Mouse (Mus musculus): ENCODE measurements around the gene Atg10. TPM values are rescaled to one million over a fixed set of nuclear protein-coding genes. Genes with fewer than 3 reads are reported as not detected.
"Not testable (repeated sequence)": the region's sequence is repeated elsewhere in the genome, so short reads cannot be mapped to it uniquely, and the experiment has no call there.

The Atg10 gene
- total RNA-seq (2021), result 10 to 100 TPM; 30.1 to 33.4 TPM
- long read RNA-seq, experiment 1, transcript Atg10-201 (8 exons, 1,583 nt), result major isoform, 40 of 56 reads
- long read RNA-seq, experiment 1, partial matches to known transcripts, result 5 of 56 reads
- long read RNA-seq, experiment 1, other reads (novel, unspliced or antisense), result 11 of 56 reads
- long read RNA-seq, experiment 2, transcript Atg10-201 (8 exons, 1,583 nt), result major isoform, 16 of 27 reads
- long read RNA-seq, experiment 2, partial matches to known transcripts, result 3 of 27 reads
- long read RNA-seq, experiment 2, other reads (novel, unspliced or antisense), result 8 of 27 reads

DNA sequence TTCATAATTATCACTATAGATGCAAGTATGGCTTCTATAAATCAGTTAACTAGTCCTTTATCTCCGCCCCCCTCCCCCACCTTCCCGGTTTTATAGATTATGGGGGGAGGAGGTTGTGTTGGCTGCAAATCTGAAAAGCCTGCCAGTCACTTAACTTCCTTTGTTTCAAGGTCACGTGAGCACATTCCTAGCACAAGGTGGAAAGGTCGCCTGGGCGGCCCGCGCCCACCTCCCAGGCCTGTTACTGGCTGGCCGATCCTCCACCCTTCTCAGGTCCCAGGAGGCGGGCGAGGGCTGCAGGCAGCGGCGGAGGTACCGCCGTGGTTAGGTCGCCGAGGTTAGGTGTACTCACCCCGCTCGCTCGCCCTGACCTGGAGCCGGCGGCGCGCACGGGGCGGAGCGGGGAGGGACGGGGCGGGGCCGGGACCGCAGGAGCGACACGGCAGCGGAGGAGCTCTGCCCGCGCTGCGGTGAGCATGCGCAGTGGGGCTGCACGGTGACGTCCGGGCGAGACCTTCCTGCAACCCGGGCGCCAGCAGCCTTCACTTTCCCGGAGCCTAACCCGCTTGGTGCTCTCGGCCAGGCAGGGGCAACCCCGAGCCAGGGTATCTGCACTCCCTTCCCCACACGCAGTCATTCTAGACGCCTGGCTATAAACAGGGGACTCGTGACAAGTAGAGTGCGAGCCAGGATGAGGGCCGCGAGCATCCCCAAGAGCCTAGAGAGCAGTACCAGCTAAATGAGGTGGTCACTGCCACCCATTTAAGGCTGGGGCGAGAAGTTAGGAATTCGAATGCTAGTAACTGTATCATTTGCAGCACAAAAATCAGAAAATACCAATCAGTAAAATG is at the start of gene Atg10:
Gene Atg10 (minus strand): TSS at position 382 of the 851 bp plus-strand sequence.
- peak; percentile 92 to 96 for DNase-seq

DNA sequence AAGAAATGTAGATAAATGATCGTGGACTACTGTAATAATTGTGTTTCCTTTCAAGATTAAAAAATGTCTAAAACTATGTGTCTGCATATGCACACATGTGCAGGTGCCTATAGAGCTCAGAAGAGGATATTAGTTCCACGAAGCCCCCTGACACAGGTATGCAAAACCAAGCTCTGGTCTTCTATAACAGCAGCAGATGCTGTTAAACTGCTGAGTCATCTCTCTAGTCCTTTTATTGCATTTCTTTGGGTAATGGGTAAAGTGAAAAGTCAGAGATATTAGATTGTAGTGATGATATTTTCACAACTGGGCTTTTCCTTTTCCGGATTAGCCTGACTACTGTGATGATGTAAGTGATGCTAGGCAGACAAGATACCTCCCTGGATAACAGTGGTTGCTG is 28.6 kb upstream of the Atg10 start:
- DNase-seq, result no peak

DNA sequence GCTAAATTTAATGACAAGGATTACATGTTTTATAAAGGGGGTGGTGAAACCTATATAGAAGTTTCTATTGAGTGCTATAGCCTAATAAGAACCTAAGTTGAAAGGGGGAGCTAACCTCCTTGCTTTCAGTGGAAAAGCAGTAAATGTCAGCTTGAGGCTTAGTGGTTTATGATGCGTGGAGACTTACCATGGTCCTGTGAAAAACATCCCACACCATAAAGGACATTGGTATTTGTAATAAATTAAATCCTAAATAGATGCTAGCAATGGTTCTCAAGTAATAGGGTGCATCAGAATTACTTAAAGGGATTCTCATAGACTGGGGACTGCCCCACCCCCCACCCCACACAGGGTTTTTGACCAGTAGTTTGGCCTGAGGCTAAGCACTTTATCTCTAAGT is 27.9 kb upstream of the Atg10 start:
- DNase-seq, result no peak

DNA sequence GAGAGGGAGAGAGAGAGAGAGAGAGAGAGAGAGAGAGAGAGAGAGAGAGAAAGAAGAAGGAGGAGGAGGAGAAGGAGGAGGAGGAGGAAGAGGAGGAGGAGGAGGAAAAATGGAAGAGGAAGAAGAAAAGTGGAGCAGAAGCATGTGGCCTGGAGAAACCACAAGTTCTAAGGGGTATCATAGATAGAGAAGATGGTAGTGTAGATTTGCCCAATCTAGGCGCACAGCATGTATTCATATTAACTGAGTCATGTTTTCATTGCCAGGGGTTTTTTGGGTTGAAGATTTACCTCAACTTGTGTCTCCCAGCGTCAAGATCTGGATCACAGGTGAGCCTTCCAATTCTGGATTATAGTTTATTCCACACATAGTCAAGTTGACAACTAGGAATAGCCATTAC is 26.3 kb upstream of the Atg10 start:
- not testable (repeated sequence) for DNase-seq

DNA sequence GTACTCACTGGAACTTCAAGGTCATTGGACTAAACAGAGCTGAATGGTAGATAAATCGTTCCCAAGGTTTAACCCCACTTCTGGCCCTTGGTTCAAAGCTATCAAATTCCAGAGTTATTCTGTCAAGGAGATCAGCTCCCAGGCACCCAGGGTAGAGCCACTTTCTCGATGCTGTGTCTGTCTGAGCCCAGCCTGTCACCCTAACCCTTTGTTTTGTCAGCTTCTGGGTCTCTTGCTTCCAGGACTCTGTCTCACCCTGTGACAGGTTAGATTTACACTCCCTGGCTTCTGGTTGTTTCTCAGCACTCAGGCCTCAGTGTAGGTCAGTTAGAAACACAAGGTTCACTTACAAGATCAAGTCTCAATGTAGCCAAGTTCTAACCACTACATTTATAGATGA is 22.7 kb upstream of the Atg10 start:
- no peak for DNase-seq

DNA sequence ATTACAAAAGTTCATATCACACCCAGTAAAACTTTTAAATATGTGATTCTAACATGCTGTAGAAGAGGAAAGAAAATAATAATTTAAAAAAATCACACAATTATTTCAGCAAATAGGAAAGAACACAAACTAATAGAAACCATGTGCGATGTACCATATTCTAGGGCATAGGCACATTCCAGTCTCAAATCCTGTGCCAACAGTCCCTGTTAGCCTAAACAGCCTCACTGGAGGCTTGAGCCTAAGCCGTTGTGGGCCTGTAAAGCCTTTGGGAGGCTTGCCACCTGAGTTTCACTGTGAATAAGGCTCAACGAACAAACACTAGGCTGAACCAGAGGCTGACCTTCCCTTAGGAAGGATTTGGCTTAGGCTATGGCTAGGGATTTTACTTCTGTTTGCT is 14.2 kb upstream of the Atg10 start:
- DNase-seq, result no peak

DNA sequence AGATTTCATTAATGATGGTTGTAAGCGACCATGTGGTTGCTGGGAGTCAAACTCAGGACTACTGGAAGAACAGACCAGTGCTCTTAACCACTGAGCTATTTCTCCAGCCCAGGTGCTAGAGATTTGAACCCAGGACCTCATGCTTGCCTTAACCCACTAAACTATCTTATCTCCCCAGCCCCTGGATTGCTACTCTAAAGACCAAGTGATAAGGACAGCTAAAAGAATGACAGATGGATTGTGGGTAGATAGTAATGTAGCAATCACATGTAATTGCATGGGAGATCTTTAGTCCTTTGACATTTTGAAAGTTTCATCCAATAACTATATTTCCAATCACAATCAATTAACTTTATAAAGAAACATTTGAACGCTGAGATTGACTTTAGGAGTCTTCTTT is 13.1 kb upstream of the Atg10 start:
- no peak for DNase-seq

DNA sequence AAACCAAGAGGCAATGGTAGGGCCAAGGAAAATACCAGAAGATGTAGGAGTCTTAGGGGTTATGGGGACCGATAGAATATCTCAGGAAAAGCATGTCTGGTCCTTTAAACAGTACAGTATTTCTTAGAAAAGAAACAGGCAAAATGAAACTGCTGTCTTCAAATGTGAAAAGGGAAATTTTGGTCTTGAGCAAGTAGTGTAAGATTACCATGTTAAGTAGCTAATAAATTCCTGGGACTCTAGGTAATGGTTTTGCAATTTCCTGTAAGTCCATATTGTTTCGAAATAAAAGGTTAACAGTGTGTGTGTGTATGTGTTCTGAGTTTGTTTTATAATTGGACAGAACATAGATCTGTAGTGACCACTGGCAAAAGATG is 658 bp upstream of the Atg10 start:
- DNase-seq, result peak in 1 of 2 experiments; percentile 25

DNA sequence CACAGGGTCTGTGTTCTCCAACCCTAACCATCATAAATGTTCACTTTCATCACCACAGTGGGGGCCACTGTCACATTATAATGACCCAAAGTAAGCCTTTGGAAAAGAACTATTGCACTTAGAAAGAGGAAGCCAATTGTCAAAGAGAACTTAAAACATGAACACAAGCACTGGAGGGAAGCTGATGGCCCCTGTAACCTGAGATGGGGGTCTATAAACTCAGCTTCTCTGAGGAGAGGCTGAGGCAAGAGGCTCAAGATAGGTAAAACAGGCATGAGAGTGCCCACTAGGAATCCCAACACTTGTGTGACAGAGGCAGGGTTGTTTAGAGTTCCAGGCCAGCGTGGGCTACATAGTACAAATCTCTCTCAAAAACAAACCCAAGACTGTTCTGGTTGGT is 705 bp downstream of the Atg10 start:
- DNase-seq, result peak in 1 of 2 experiments; percentile 26

DNA sequence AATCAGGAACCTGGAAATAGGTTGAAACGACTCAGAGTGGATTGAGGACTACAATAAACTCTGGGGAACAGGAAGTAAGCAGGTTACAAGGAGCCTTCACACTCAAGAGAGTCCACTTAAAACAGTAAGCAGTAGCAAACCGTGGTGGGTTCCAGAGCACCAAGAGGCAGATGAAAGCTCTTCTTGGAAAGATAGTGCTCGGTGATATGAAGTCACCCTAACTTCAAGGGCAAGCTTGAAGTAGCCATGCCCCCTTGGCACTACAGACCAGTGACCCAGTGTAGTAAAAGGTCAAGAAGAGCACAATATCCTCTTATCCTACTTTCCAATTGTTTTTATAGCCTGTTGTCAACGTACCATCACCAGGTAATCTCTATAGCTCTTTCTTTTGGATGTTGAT is 2.1 kb downstream of the Atg10 start:
- no peak for DNase-seq

DNA sequence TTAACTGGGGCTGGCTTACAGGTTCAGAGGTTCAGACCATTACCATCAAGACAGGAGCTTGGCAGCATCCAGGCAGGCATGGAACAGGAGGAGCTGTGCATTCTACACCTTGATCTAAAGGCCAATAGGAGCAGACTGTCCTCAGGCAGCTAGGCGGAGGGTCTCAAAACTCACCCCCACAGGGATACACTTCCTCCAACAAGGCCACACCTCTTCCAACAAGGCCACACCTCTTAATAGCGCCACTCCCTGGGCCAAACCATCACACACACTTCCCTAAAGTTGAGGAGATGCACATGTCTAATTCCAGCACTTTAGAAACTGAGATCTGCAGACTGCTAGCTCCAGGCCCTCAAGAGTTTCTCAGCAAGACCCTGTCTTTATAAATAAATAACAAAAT is 6.1 kb downstream of the Atg10 start:
- no peak for DNase-seq

DNA sequence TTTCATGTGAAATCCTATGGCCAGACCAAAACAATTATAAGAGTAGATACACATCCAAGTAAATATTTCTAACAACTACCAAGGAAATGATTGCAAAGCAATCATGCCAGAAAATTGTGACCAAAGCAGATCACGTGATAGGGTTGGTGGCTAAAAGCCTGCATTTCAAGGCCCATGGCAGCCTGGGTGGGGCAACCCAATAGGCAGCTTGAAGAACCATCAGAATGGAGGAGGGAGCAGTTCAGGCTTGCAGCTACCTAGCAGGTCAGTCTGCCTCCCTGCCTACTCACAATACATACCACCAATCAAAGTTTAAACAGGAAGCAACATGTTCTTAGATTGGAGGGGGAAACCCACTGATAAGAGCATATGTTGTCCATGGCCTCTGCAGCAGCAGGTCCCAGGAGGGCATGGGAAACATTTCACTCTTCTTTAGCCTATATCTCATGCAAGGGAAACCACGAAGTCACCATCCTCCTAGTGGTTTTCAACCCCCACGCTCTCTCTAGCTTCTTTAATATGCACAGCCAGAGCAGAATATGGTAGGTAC is 7.0 kb downstream of the Atg10 start:
- no peak for DNase-seq

DNA sequence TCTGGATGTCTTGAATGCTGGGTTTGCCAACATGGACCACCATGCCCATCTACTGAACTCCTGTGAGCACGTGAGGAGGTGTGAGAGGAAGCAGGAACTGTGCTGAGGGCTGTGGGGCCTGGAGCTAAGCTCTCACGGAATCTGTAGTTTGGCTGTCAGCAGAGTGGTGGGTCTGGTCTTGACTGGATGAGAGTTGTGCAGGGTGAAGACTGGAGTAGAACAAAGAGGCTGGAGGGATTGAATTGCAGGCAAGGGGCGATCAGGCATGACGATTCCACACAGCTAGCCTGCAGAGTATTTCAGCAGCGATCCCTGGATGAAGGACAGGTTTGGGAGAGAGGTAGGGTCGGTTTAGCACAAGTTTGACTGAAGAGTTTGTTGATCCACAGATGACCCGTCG is 10.8 kb downstream of the Atg10 start:
- no peak for DNase-seq

DNA sequence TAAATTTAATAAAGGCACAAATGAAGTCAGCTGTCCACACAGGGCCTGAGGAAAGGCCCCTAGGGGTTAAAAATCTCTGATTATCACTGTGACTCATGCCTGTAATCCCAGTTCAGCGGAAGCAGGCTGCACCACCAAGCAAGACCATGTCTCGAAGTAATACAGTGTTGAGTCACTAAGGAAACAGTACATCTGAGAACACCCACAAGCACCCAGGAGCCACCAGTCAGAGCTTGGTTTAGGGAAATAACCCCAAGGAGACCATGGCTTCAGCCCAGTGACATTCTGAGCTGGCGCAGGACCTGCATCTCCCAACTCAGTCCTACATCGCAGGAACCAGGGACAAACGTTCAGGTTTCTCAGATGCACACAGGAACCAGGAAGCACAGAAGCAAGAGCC is 17.5 kb downstream of the Atg10 start:
- peak; percentile 23 to 46 for DNase-seq

DNA sequence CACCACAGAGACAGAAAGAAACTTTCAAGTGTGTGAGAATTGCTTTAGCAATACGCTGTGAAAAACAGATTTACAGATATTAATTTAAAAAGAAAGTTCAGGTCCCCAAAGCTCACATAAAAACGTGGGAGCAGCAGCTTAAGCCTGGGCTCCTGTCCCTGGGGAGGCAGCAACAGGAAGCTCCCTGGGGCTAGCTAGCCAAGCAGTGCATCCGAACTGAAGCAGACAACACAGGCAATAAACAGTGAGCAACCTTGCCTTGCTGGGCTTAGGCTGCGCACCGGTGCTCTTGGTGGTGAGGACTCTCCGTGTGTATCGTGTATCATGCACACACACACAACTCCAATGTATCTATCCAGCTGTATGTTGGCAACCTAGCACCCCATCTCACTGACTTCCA is 21.2 kb downstream of the Atg10 start:
- no peak for DNase-seq

DNA sequence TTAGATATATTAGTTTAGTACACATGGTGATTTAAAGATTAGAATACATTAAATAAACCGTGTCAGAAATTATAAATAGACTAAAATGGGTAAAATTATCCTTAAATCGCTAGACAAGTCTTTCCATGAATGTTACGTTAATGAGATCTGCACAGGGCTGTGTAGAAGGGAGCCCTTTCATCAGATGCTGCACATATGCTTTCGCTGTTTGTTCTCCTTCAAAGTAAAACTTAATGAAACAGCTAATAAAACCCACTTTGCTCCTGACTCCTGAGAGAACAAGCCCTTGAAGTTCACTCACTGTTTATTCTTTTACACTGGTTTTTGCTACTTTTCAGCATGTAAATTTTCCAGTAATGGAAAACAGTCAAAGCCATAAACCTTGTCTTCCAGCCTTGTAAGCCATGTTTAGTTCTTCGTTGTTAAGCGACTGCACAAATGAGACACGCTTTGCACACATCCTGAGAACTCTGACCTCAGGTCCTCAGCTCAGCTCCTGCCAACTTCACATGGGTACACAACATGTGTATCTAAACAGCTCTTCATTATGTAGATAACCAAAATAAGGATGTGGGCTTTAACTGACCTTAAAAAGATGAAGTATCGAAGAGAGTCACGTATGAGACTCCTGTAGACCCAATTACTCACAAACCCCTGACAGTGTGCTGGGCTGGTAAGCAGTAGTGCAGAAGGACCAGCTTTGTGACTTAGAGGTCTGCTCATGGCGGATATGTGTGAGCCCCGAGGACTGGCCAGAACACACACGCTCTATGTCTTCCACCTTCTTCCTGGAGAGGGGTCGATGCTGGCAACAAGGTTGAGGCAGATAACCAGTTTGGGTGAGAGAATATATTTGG is 36.2 kb downstream of the Atg10 start:
- DNase-seq, result no peak

DNA sequence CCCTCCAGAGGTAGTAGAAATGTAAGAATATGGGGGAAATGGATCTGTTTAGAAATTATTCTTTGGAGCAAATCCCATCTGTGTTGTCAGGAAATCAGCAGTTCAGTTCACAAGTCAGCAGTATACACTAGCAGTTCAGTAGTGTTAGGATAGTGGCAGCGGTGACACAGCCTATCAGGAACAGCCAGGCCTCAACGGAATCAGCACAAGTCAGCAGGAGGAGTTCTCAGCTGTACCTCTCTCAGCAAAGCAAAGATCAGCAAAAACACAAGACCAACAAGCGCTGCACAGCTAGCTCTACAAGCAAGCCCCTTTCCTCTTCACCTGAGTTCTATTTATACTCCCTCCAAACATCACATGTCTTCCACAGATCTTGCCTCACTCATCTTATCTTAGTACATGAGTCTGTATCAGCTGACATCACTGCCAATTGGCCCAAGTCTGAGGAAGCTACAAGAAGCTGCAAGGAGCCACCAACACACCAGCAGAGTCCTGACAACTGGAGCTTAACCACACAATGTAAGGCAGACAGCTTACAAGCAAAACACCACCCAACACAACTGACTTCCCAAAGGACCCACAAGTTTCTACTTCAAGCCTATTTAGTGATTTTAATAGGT is 38.4 kb downstream of the Atg10 start:
- no peak for DNase-seq

DNA sequence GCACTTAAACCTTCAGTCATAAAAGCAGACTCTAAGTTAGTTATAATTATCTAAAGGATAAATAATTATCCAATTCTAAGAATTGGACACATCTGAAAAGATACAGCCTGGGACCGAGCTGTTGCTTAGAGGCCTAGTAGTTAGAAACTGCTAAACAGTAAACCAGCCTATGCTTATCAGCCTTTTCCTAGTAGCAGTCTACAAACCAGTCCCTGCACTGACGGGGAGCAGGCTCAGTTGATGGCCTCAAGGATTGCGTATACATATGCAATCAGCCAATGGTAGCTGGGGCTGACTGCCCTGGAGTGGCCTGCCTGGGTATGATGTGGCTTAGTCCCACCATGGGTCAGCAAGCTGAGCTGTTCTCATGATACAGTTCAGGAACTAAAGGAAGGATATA is 39.5 kb downstream of the Atg10 start:
- no peak for DNase-seq

DNA sequence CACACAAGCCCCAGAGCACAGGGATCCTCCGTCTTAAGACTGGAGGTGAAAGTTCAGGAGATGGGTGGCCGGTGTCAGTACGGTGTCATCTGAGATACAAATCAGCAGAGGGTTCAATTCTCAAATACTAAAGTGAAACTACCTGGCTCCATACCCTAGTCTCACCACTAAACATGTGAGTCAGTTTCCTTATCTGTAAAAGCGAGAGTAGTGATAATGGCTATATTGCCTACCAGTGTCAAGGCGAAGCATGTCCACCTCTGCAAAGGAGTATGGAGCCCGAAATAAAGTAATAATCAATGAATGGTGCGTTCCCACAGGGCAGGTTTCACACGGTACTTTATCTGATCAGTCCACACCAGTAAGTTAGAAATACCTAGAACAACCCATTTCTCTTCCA is 43.4 kb downstream of the Atg10 start:
- no peak for DNase-seq

DNA sequence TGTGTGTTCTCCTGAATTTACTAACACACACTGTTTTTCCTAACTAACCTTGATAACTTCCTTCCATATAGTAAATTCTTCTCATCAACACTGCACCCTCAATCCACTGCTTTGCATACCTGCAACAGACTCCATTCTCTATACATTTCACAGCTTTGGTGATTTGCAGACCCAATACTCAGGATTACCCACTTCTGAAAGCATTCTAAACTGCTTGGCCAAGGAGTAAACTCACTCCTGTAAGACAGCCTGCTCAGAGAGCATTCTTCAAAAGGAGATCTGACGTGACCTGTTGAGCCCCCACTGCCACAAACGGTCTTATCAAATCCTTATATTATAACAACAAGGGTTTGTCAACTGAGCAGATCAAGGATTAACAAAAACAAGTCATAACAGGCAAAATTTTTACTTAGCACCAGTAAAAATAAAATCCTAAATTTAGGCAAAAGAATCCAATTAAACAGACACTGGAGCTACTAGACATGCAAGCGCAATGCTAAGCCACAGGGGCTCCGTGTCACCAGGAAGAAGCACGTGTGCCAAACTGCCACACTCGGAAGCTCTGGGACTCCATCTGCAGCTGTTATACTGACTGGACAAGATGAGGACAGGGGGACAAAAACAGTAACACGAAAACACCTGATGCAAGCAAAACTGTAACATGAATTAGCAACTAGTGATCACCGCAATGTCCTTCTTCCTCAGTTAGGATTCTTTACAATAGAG is 44.4 kb downstream of the Atg10 start:
- no peak for DNase-seq

DNA sequence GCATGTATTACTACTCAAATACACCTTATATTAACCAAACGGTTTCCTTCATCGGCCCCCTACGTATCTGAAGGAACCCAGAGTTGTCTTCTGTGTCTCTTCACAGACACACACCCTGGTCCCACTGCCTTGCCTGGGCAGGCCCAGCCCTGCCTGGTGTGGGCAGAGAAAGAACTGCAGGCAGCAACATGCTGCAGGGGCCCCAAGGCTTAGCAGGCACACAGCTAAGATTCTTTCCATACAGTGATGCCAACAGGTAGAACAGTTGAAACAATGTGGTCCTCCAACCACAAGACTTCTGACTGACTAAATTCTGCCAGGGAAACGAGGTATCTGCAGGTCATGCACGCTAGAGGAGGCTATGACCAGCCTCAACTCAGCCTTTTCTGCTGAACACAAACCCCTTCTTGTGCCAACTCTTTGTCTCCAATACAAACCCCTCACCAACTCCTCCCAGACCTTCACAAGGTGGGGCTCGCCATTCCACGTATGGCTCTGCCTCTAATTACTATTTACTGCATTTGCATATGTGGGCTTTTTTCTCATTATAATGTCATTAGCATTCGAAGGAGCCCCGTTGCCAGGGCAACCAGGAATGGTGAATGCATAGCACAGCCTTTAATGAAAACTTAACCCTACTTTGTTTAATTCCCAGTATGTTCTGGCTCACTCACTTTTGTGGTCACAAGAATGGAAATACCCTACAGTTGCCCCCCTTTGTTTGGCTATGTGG is 45.2 kb downstream of the Atg10 start:
- DNase-seq, result no peak
